26 mouse cellular contexts compared by ENCODE assay signal in the genomic region with DNA sequence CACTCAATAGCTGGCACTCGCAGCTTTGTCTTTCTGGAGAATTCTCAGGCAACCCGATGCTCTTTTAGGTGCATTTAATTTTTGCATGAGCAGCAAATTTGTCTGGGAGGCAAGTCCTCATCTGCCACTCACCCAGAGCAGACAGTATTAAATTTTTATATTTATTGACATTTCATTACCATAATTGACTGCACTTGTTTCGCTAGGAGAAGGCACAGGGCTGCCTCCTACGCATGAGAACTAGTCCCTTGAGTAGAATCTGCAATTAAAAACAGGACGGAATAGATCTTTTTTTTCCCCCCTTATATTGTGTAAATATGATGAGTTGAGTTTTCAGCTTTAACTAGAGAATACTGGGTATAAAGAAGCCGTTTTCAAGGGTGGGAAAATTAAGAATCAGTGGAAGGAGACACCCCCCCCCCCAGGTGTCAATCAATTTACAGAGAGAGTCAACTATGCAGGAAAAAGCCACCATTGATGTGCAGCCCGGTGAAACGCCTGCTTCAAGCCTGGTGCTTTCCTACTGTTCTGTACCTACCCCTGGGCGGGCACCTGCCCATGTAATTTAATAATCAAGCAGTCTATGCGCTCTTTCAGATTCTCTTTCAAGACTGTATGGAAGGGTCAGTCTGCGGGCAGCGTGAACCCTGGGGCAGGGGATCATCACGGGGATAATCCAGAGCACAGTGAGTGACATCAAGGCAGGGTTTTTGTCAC.
DNase-seq lines count a peak whose midpoint lies in the region; ATAC-seq and TF ChIP-seq lines count a peak whose summit lies in the region.
"Had no signal": no experiment of that assay in that cellular context is flagged by ENCODE, and none has a peak within 500 bp of the region (broad histone marks: within the 10 kb centered on the region; RNA-seq: fewer than 3 reads in every experiment).

No protein-coding gene starts in this region.

- no peak overlapping the region for H3K4me2 ChIP-seq in forebrain, postnatal 0 days (ENCODE audit: low read depth)
- H3K4me2 ChIP-seq in forebrain, embryonic 11.5 days (ENCODE audit: low read depth, low read length, severe bottlenecking), result no peak overlapping the region
- no peak overlapping the region for H3K4me2 ChIP-seq in midbrain, embryonic 12.5 days (replicated peaks)
- H3K4me2 ChIP-seq in midbrain, embryonic 13.5 days (replicated peaks), result no peak overlapping the region
- no peak overlapping the region for H3K4me2 ChIP-seq in stomach, postnatal 0 days (replicated peaks; ENCODE audit: low read depth)
- H3K4me2 ChIP-seq: limb, embryonic 15.5 days; liver, embryonic 13.5 days had no signal

- no peaks in the 10 kb centered on the region for H3K9me3 ChIP-seq in forebrain, postnatal 0 days (ENCODE audit: low read length)
- H3K9me3 ChIP-seq in forebrain, embryonic 11.5 days (ENCODE audit: control insufficient read depth, low read length), result no peaks in the 10 kb centered on the region
- no peaks in the 10 kb centered on the region for H3K9me3 ChIP-seq in midbrain, embryonic 12.5 days
- H3K9me3 ChIP-seq in midbrain, embryonic 10.5 days (replicated peaks), result no peaks in the 10 kb centered on the region
- no peaks in the 10 kb centered on the region for H3K9me3 ChIP-seq in midbrain, embryonic 13.5 days
- H3K9me3 ChIP-seq in stomach, postnatal 0 days (ENCODE audit: control insufficient read depth, low read length), result no peaks in the 10 kb centered on the region
- H3K9me3 ChIP-seq: hindbrain, embryonic 10.5 days; limb, embryonic 10.5 days; limb, embryonic 15.5 days; liver, embryonic 13.5 days had no signal

- H3K27me3 ChIP-seq in forebrain, postnatal 0 days (ENCODE audit: insufficient read depth, low read length), result no peaks in the 10 kb centered on the region
- no peaks in the 10 kb centered on the region for H3K27me3 ChIP-seq in forebrain, embryonic 11.5 days (ENCODE audit: control insufficient read depth, insufficient read depth, low read length)
- H3K27me3 ChIP-seq in midbrain, embryonic 12.5 days, result no peaks in the 10 kb centered on the region
- no peaks in the 10 kb centered on the region for H3K27me3 ChIP-seq in midbrain, embryonic 10.5 days (ENCODE audit: low read depth, poor library complexity, severe bottlenecking)
- no peaks in the 10 kb centered on the region for H3K27me3 ChIP-seq in midbrain, embryonic 13.5 days
- H3K27me3 ChIP-seq in stomach, postnatal 0 days (ENCODE audit: control insufficient read depth, insufficient read depth, low read length), result no peaks in the 10 kb centered on the region
- H3K27me3 ChIP-seq: limb, embryonic 15.5 days; liver, embryonic 13.5 days; megakaryocyte, embryonic 14.5 days had no signal

- no peak overlapping the region for H3K27ac ChIP-seq in forebrain, postnatal 0 days (ENCODE audit: low read depth, low read length)
- no peak overlapping the region for H3K27ac ChIP-seq in forebrain, embryonic 11.5 days (ENCODE audit: low read depth, low read length)
- H3K27ac ChIP-seq in midbrain, embryonic 12.5 days (replicated peaks), result no peak overlapping the region; the same call in 1 of the 2 replicates
- no peak overlapping the region for H3K27ac ChIP-seq in midbrain, embryonic 10.5 days (replicated peaks)
- peak overlapping the region; percentile 22; the same call in 1 of the 2 replicates for H3K27ac ChIP-seq in midbrain, embryonic 13.5 days
- H3K27ac ChIP-seq in stomach, postnatal 0 days (replicated peaks), result no peak overlapping the region
- H3K27ac ChIP-seq: gastrocnemius, adult 2 months; hindbrain, embryonic 10.5 days; limb, embryonic 10.5 days; limb, embryonic 15.5 days; liver, embryonic 13.5 days had no signal

- no peak overlapping the region for H3K9ac ChIP-seq in forebrain, postnatal 0 days
- no peak overlapping the region for H3K9ac ChIP-seq in forebrain, embryonic 11.5 days (ENCODE audit: low read length)
- no peak overlapping the region for H3K9ac ChIP-seq in midbrain, embryonic 12.5 days (replicated peaks)
- no peak overlapping the region for H3K9ac ChIP-seq in midbrain, embryonic 13.5 days (replicated peaks)
- no peak overlapping the region for H3K9ac ChIP-seq in stomach, postnatal 0 days (ENCODE audit: low read length)
- H3K9ac ChIP-seq: limb, embryonic 15.5 days; liver, embryonic 13.5 days had no signal

- DNase-seq in forebrain, postnatal 0 days, result no peak
- DNase-seq in forebrain, embryonic 11.5 days (ENCODE audit: low spot score), result no peak
- no peak for DNase-seq in midbrain, embryonic 10.5 days (ENCODE audit: low spot score)
- no peak for DNase-seq in gastrocnemius, postnatal 10 days
- no peak for DNase-seq in stomach, postnatal 0 days (ENCODE audit: low spot score)
- DNase-seq: adrenal gland, adult 2 months; adrenal gland, postnatal 36 days; cerebellum, adult 8-10 months; cerebellum, postnatal 25 days; gastrocnemius, adult 2 months; heart, postnatal 14 days; kidney, postnatal 14 days; layer of hippocampus, adult 9-11 months; liver, embryonic 13.5 days; lung, adult 18-20 months; lung, postnatal 4 days; thymus, postnatal 4 days had no signal

- no peak overlapping the region for H3K4me3 ChIP-seq in forebrain, postnatal 0 days (ENCODE audit: low read depth, low read length)
- H3K4me3 ChIP-seq in forebrain, embryonic 11.5 days (ENCODE audit: low read depth, low read length), result no peak overlapping the region
- no peak overlapping the region for H3K4me3 ChIP-seq in midbrain, embryonic 12.5 days
- H3K4me3 ChIP-seq in midbrain, embryonic 10.5 days, result no peak overlapping the region
- no peak overlapping the region for H3K4me3 ChIP-seq in midbrain, embryonic 13.5 days (replicated peaks)
- H3K4me3 ChIP-seq in stomach, postnatal 0 days (ENCODE audit: low read depth, low read length), result no peak overlapping the region
- H3K4me3 ChIP-seq: gastrocnemius, adult 2 months; hindbrain, embryonic 10.5 days; limb, embryonic 10.5 days; limb, embryonic 15.5 days; liver, embryonic 13.5 days; megakaryocyte, embryonic 14.5 days had no signal

- H3K36me3 ChIP-seq in forebrain, postnatal 0 days (ENCODE audit: insufficient read depth), result no peaks in the 10 kb centered on the region
- no peaks in the 10 kb centered on the region for H3K36me3 ChIP-seq in forebrain, embryonic 11.5 days (ENCODE audit: control insufficient read depth, insufficient read depth, low read length)
- H3K36me3 ChIP-seq in midbrain, embryonic 12.5 days, result no peaks in the 10 kb centered on the region
- H3K36me3 ChIP-seq in midbrain, embryonic 10.5 days, result no peaks in the 10 kb centered on the region
- H3K36me3 ChIP-seq in midbrain, embryonic 13.5 days, result no peaks in the 10 kb centered on the region
- H3K36me3 ChIP-seq in stomach, postnatal 0 days (ENCODE audit: control insufficient read depth, insufficient read depth, low read length), result no peaks in the 10 kb centered on the region
- H3K36me3 ChIP-seq: hindbrain, embryonic 10.5 days; limb, embryonic 10.5 days; limb, embryonic 15.5 days had no signal

- peak; percentile 43; the same call in 1 of the 2 replicates for ATAC-seq in forebrain, postnatal 0 days
- ATAC-seq in forebrain, embryonic 11.5 days (replicated peaks; ENCODE audit: low FRiP score), result no peak
- peak; percentile 58 for ATAC-seq in midbrain, embryonic 12.5 days (ENCODE audit: low FRiP score, low read depth)
- peak; percentile 83 for ATAC-seq in midbrain, embryonic 13.5 days
- ATAC-seq in stomach, postnatal 0 days (ENCODE audit: low FRiP score, low TSS enrichment), result no peak
- ATAC-seq: activated CD4-positive, CD25-positive, alpha-beta regulatory T cell, adult 4 months; intestine, postnatal 0 days; lung, postnatal 0 days had no signal

- no peak for TF ChIP-seq CTCF in forebrain, postnatal 0 days (IDR thresholded peaks at IDR 0.05; ENCODE audit: low read depth)
- TF ChIP-seq CTCF in stomach, postnatal 0 days (IDR thresholded peaks at IDR 0.05; ENCODE audit: low read depth), result no peak

- 73% methylated on average over 13 of the region's 13 CpGs for WGBS in forebrain, postnatal 0 days
- 85% methylated on average over 13 of the region's 13 CpGs for WGBS in forebrain, embryonic 11.5 days
- WGBS in midbrain, embryonic 12.5 days, result 67% methylated on average over 13 of the region's 13 CpGs
- 84% methylated on average over 13 of the region's 13 CpGs for WGBS in midbrain, embryonic 10.5 days
- WGBS in midbrain, embryonic 13.5 days, result 61% methylated on average over 13 of the region's 13 CpGs
- 91% methylated on average over 13 of the region's 13 CpGs for WGBS in stomach, postnatal 0 days

- no peaks in the 10 kb centered on the region for H3K4me1 ChIP-seq in forebrain, postnatal 0 days (ENCODE audit: insufficient read depth)
- H3K4me1 ChIP-seq in forebrain, embryonic 11.5 days (replicated peaks; ENCODE audit: control insufficient read depth, insufficient read depth, low read length), result 0 out of 2 replicates have a peak, but pooled peaks cover under 1% of the 10 kb centered on the region
- peaks cover 2% of the 10 kb centered on the region for H3K4me1 ChIP-seq in midbrain, embryonic 12.5 days
- H3K4me1 ChIP-seq in midbrain, embryonic 10.5 days, result peaks cover 8% of the 10 kb centered on the region
- H3K4me1 ChIP-seq in midbrain, embryonic 13.5 days (replicated peaks), result peaks cover 4% of the 10 kb centered on the region
- no peaks in the 10 kb centered on the region for H3K4me1 ChIP-seq in stomach, postnatal 0 days (replicated peaks; ENCODE audit: control insufficient read depth, insufficient read depth)
- H3K4me1 ChIP-seq: limb, embryonic 15.5 days; megakaryocyte, embryonic 14.5 days had no signal

- no peak for TF ChIP-seq EP300 in stomach, postnatal 0 days (optimal IDR thresholded peaks at IDR 0.05)

Comparison
In these comparisons a context has a peak if more than half of its experiments do, and no peak if none do; other contexts are left out.
1. ATAC-seq: peak in forebrain, postnatal 0 days (single experiment), midbrain, embryonic 12.5 days (single experiment) and midbrain, embryonic 13.5 days (single experiment); none in forebrain, embryonic 11.5 days (single experiment) and stomach, postnatal 0 days (single experiment).